Mouse (Mus musculus): ENCODE results near the gene Misp.

Misp gene

DNA sequence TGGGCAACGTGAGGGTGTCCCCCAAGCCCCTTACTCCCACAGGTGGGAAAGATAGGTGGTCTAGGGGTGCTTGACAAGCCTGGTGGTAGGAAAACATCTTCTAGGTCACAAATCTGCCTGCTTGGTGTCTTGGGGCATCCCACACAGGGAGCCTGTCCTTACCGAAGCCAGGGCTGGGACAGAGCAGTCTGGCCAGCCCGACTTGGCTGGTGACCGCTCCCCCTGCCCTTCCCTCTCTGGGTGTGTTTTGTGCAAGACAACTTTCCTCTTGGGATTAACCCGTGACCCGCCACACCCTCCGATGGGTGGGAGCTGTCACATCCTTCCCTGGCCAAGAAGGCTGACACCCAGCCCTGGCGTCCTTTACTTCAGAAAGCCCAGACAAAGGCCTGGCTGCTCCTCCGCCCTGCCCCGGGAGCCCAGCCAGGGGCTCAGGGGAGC, 26.3 kb upstream of the Misp start:
- no peak for DNase-seq (ENCODE audit: low spot score in 2 of 2)

DNA sequence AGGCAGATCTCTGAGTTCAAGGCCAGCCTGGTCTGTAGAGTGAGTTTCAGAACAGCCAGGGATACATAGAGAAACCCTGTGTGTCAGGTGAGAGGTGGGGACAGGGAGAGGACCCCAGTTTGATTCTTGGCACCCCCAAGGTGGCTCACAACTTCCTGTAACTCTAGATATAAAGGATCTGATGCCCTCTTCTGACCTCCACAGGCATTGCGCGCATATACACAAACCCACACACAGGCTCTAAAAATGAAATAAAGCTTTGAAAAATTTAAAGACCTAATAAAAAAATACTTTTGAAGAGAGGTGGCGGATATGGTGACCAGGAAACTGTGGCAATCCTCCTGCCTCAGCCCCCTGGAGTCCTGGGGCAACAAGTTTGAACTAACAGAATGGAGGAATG, 24.9 kb upstream of the Misp start:
- no peak for DNase-seq (ENCODE audit: low spot score in 2 of 2)

DNA sequence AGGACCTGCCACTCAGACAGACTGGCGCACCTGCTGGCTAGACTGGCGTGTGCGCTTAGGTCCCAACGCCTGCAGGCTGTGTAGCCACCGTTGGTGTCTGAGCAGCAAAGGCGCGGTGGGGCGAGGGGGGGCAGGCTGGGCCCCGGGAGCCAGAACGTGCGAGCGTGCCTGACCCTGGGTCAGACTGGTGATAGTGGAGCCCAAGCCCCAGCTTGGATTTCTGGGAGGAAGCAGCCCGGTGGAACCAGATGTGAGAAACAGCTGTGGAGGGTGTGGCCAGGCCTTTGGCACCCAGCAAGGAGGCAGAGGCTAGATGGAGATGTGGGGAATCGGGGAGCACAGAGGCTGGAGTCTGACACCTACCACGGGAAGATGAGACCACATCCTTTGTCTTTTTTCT, 23.5 kb upstream of the Misp start:
- DNase-seq (ENCODE audit: low spot score in 2 of 2): no peak

- DNase-seq (ENCODE audit: low spot score in 2 of 2): no peak
These were observed 22.4 kb upstream of the Misp start for GRCm38 (mm10) chr10:79798289-79798928.

GRCm38 (mm10) chr10:79800508-79800907, 20.3 kb upstream of the Misp start:
- DNase-seq (ENCODE audit: low spot score in 2 of 2): no peak

- DNase-seq (ENCODE audit: low spot score in 2 of 2): no peak
These were observed 19.0 kb upstream of the Misp start for GRCm38 (mm10) chr10:79801837-79802236.

DNA sequence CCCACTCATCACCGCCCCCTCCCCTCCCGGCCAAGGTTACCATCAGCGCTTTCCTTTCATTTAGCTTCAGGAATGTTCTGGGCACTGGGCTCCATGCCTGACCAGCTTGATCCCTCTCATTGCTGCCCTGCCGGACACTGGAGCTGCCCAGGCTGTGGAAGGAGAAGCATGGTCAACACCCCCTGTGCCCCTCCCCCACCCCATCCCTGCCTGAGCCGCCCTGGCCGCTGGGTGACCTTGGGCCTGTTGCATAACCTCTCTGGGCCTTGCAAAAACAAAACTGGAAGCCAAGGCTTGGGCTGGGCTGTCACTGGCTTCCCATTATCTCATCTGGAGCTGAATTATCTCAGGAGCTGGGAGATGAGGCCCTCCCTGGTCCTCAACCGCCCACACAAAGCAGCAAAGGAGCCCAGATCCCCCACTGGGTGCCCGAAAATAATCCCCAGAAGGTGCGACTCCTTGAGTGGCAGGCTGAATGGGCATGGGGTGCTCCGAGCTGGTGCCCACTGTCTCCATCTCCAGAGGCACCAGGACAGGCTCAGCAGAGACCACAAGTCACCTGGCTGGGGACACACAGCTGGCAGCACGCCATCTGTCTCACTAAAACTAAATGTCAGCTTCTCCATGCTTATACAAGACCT, 18.3 kb upstream of the Misp start:
- DNase-seq (ENCODE audit: low spot score in 2 of 2): no peak

DNA sequence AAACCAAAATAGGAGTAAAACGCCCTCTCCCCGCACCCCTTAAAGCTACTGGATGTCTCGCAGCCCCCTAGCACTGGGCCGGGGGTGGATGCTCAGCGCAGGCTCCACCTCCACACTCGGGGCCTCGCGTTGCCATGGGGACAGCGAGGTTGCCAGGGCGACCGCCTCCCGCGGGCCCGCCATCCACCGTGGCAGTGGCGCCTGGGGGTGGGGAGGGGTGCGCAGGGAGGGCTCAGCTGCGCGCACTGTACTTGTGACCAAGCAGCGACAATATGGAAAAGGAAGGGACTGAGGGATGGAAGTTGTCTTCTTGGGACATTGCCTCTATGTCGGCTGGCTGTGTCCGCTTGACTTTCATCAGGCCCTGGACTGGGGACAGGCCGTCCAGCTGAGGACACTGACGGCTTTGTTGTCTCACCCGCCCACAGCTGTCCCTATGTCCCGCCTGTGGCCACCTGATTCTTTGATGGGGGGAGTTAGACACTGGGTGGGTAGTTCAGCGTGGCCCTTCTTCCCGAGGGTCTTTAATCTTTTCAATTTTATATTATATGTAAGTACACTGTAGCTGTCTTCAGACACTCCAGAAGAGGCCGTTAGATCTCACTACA, 17.0 kb upstream of the Misp start:
- no peak for DNase-seq (ENCODE audit: low spot score in 2 of 2)

DNA sequence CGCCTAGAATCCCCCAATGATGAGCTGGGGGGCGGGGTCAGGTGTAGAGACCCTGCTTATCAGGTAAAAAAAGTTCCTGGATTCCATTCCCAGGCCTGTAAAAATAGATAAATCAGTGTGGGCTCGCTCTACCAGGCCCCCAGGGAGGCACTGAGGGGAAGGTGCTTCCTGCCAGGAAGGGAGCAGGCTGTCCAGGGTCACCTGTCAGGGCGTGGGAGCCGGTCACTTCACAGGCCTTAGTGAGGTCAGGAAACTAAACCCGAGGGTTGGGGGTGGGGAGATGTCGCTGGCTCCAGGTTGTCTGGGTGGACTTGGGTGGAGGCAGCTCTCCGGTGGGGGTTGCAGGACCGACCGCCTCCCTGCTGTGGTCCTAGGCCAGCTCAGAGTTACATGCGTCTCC, 15.2 kb upstream of the Misp start:
- DNase-seq (ENCODE audit: low spot score in 2 of 2): no peak

DNA sequence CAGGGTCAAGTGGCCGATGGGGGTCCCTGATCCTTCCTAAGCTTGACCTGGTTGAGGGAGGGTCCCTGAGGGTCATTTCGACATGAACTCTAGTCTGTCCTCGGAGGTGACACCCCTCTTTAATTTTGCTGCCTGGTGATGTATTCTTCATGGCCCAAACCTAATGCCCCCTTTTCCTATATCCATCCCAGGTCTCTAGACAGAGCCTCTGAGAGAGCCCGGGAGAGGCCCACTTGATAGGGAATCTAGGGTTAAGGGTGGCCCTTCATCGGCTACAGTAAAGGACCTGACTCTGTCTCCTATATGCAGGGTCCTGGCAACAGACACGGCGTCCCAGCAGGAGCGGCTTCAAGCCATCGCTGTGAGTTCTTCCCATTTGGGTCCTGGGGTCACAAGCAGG, 14.5 kb upstream of the Misp start:
- no peak for DNase-seq (ENCODE audit: low spot score in 2 of 2)

GRCm38 (mm10) chr10:79806972-79807371, 13.8 kb upstream of the Misp start:
- no peak for DNase-seq (ENCODE audit: low spot score in 2 of 2)

GRCm38 (mm10) chr10:79807826-79808225, 13.0 kb upstream of the Misp start:
- DNase-seq (ENCODE audit: low spot score in 2 of 2): no peak

- no peak for DNase-seq (ENCODE audit: low spot score in 2 of 2)
These were observed 12.1 kb upstream of the Misp start for GRCm38 (mm10) chr10:79808728-79809127.

- peak; percentile 66 to 81 for DNase-seq (ENCODE audit: low spot score in 2 of 2)
These were observed 8.8 kb upstream of the Misp start for GRCm38 (mm10) chr10:79811736-79812637.

- DNase-seq (ENCODE audit: low spot score in 2 of 2): no peak
These were observed 6.4 kb upstream of the Misp start for GRCm38 (mm10) chr10:79814271-79814842.

DNA sequence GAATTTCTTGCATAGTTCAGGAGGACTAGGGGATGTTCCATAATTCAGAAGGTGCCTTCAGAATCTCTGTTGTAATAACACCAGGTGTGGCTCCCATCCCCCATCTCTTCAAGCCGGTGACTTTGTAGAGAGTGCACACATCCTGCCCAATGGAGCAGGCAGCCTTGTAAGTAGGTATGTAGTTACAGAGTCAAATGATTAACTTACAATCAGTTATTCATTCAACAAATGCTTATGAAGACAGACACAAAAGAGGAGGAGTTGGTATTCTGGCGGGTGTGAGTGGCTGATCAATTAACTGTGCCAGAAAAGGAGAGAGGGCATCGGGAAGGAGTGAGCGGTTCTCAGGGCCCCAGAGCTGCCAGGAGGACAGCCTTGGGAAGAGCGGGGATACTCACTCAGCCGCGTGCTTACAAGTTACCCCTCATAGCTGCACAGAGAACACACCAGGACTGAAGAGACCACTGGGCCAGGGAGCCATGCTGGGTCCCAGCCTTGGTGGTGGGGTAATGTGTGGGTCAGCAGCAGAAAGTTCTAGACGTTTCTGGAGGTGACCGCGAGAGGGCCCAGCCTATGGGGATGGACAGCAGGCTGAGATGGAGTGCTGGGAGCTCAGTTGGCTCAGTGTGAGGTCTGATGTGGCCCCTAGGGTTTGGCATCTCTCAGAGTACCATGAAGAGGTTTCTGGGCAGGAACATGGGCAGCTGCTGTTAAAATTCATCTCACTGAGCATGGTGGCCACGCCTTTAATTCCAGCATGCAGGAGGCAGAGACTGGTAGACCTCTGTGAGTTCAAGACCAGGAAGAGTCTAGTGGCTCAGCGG, 4.9 kb upstream of the Misp start:
- DNase-seq (ENCODE audit: low spot score in 2 of 2): no peak

DNA sequence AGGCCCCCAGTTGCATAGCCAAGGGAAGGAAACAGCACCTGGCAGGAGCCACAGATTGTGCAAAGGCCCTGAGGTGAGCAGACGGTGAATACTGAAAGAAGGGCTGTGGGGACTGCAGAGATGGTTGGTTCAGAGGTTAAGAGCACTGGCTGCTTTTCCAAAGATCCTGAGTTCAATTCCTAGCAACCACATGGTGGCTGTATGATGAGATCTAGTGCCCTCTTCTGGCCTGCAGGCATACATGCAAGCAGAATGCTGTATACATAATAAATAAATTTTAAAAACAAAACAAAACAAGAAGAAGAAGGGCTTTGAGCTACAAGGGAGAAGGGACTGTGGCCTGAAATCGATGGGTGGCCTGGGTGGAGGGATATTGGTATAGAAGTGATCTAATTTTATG, 3.7 kb upstream of the Misp start:
- no peak for DNase-seq (ENCODE audit: low spot score in 2 of 2)

- no peak for DNase-seq (ENCODE audit: low spot score in 2 of 2)
These were observed 2.6 kb upstream of the Misp start for GRCm38 (mm10) chr10:79818225-79818624.

DNA sequence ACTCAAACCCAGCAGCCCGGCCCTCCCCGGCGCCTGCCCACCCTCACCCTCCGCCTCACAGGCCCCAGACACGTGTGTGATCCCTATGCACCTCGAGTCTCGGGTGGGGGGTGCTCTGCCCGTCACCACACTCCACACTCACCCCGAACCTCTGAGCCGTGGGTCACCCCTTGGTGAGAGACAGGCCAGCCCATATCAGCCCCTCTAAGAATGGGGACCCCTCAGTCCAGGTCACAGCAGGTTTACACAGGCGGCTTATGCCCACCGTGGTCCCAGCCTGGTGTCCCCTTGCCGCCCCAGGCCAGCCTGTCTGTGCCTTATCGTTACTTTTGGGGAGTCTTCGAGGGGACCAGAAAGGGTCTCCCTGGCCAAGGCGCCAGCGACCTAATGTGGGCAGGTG, 1.2 kb upstream of the Misp start:
- DNase-seq (ENCODE audit: low spot score in 2 of 2): no peak

GRCm38 (mm10) chr10:79820277-79820676, 512 bp upstream of the Misp start:
- no peak for DNase-seq (ENCODE audit: low spot score in 2 of 2)

DNA sequence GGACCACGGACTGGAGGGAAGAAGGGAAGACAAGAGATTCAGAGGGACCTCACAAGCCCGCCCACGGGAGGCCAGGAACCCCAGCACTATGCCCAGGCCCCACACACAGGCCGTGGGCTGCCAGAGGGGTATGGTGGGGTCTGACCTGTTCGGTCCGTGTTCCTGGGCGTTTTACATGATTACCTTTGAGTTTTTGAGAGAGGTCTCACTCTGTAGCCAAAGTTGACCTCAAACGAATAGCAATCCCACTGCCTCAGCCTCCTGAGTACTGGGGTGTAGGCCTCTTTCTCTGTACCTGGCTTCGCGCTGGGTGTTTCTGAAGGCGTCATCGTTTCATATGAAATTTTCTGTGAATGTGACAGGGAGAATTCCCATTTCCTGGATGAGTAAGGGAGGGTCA, 942 bp downstream of the Misp start:
- DNase-seq (ENCODE audit: low spot score in 2 of 2): no peak
